Mouse (Mus musculus): ENCODE measurements at regions not wholly inside any gene's neighbourhood (a gene's known extent, or its start where the extent isn't known, plus 50 kb on each side); places are given as distances from the start of the nearest gene placed in this dataset.

GRCm38 (mm10) chr11:63281839-63282238 is 153.1 kb downstream of the Pmp22 start:
- DNase-seq (ENCODE audit: low spot score in 2 of 2): no peak
- intact Hi-C loops (cut with DNase I): no loop called here

GRCm38 (mm10) chr11:63282541-63282940 is 153.8 kb downstream of the Pmp22 start:
- DNase-seq (ENCODE audit: low spot score in 2 of 2): no peak
- intact Hi-C loops (cut with DNase I): no loop called here

- intact Hi-C loops (cut with DNase I): no loop called here
- DNase-seq (ENCODE audit: low spot score in 2 of 2): no peak
These were observed 157.2 kb downstream of the Pmp22 start for GRCm38 (mm10) chr11:63286026-63286425.

GRCm38 (mm10) chr11:63287766-63288165 is 159.0 kb downstream of the Pmp22 start:
- intact Hi-C loops (cut with DNase I): no loop called here
- no peak for DNase-seq (ENCODE audit: low spot score in 2 of 2)

- intact Hi-C loops (cut with DNase I): no loop called here
- no peak for DNase-seq (ENCODE audit: low spot score in 2 of 2)
These were observed 161.8 kb downstream of the Pmp22 start for GRCm38 (mm10) chr11:63290618-63291017.

- no peak for DNase-seq (ENCODE audit: low spot score in 2 of 2)
- intact Hi-C loops (cut with DNase I): no loop called here
These were observed 164.7 kb downstream of the Pmp22 start for GRCm38 (mm10) chr11:63293485-63293884.

GRCm38 (mm10) chr11:63294476-63294875 is 165.7 kb downstream of the Pmp22 start:
- DNase-seq (ENCODE audit: low spot score in 2 of 2): no peak
- intact Hi-C loops (cut with DNase I): no loop called here

GRCm38 (mm10) chr11:63296476-63296875 is 167.7 kb downstream of the Pmp22 start:
- intact Hi-C loops (cut with DNase I): no loop called here

GRCm38 (mm10) chr11:63299712-63300581 is 171.2 kb downstream of the Pmp22 start:
- no peak for DNase-seq (ENCODE audit: low spot score in 2 of 2)
- intact Hi-C loops (cut with DNase I): no loop called here

More at GRCm38 (mm10) chr11:63296476-63296875, 167.7 kb downstream of the Pmp22 start:
- no peak for DNase-seq (ENCODE audit: low spot score in 2 of 2)

GRCm38 (mm10) chr11:63325166-63325565 is 196.4 kb downstream of the Pmp22 start:
- intact Hi-C loops (cut with DNase I): no loop called here
- no peak for DNase-seq (ENCODE audit: low spot score in 2 of 2)

GRCm38 (mm10) chr11:63326864-63327263 is 198.1 kb downstream of the Pmp22 start:
- no peak for DNase-seq (ENCODE audit: low spot score in 2 of 2)
- intact Hi-C loops (cut with DNase I): no loop called here

- no peak for DNase-seq (ENCODE audit: low spot score in 2 of 2)
- intact Hi-C loops (cut with DNase I): no loop called here
These were observed 208.7 kb downstream of the Pmp22 start for GRCm38 (mm10) chr11:63337503-63337902.

- intact Hi-C loops (cut with DNase I): no loop called here
- DNase-seq (ENCODE audit: low spot score in 2 of 2): no peak
These were observed 209.5 kb downstream of the Pmp22 start for GRCm38 (mm10) chr11:63338277-63338676.

GRCm38 (mm10) chr11:63345653-63346052 is 216.9 kb downstream of the Pmp22 start:
- intact Hi-C loops (cut with DNase I): no loop called here
- DNase-seq (ENCODE audit: low spot score in 2 of 2): no peak

- intact Hi-C loops (cut with DNase I): no loop called here
- no peak for DNase-seq (ENCODE audit: low spot score in 2 of 2)
These were observed 221.4 kb downstream of the Pmp22 start for GRCm38 (mm10) chr11:63350123-63350696.

- no peak for DNase-seq (ENCODE audit: low spot score in 2 of 2)
- intact Hi-C loops (cut with DNase I): no loop called here
These were observed 223.2 kb downstream of the Pmp22 start for GRCm38 (mm10) chr11:63351999-63352398.

- no peak for DNase-seq (ENCODE audit: low spot score in 2 of 2)
- intact Hi-C loops (cut with DNase I): no loop called here
These were observed 224.2 kb downstream of the Pmp22 start for GRCm38 (mm10) chr11:63352990-63353389.

GRCm38 (mm10) chr11:63353671-63354070 is 224.9 kb downstream of the Pmp22 start:
- no peak for DNase-seq (ENCODE audit: low spot score in 2 of 2)
- intact Hi-C loops (cut with DNase I): no loop called here

- intact Hi-C loops (cut with DNase I): no loop called here
- no peak for DNase-seq (ENCODE audit: low spot score in 2 of 2)
These were observed 229.1 kb downstream of the Pmp22 start for GRCm38 (mm10) chr11:63357772-63358344.

GRCm38 (mm10) chr11:63367756-63368265 is 239.0 kb downstream of the Pmp22 start:
- no peak for DNase-seq (ENCODE audit: low spot score in 2 of 2)
- intact Hi-C loops (cut with DNase I): no loop called here

All from left cerebral cortex, postnatal 14 days (tissue).